Mouse (Mus musculus) bone marrow, adult 2 months (tissue): ENCODE results near the gene Alox5ap.

Experiments used
- CTCF ChIP-seq: fragments of 200-500 bp; IDR thresholded peaks from 2 replicates; pipeline ENCODE4 v1.5.1; 2011; ENCODE audit warnings: low read length, control low read depth; ENCODE audit not compliant: control insufficient read depth, insufficient read depth
- POLR2A ChIP-seq: fragments of 200-500 bp; IDR thresholded peaks from 2 replicates; pipeline ENCODE4 v1.6.1; 2011; ENCODE audit warnings: low read depth, mild to moderate bottlenecking, control low read depth, low read length, borderline replicate concordance; ENCODE audit not compliant: control insufficient read depth

GRCm38 (mm10) chr5:149298234-149298633, 33.7 kb downstream of the Alox5ap start:
- TF ChIP-seq CTCF (no peak), POLR2A (no peak)
